Mouse (Mus musculus) gastrocnemius, postnatal 25 days (tissue): ENCODE results near the gene Inpp5a. TPM values are rescaled to one million over a fixed set of nuclear protein-coding genes. Genes with fewer than 3 reads are reported as not detected.
"Not testable (repeated sequence)": the region's sequence is repeated elsewhere in the genome, so short reads cannot be mapped to it uniquely, and the experiment has no call there.

Experiments
- DNase-seq: peaks from one replicate; pipeline ENCODE4 v3.0.0; 2022
- total RNA-seq, 2 experiments: library from RNA; stranded (reverse); gene quantifications; 1 replicate in 1 of 2; 2 replicates in 1 of 2; pipeline ENCODE4 v1.2.3; 2021

Inpp5a gene
- total RNA-seq, 2 experiments from 2014 or later: 59.6 to 69.6 TPM

DNA sequence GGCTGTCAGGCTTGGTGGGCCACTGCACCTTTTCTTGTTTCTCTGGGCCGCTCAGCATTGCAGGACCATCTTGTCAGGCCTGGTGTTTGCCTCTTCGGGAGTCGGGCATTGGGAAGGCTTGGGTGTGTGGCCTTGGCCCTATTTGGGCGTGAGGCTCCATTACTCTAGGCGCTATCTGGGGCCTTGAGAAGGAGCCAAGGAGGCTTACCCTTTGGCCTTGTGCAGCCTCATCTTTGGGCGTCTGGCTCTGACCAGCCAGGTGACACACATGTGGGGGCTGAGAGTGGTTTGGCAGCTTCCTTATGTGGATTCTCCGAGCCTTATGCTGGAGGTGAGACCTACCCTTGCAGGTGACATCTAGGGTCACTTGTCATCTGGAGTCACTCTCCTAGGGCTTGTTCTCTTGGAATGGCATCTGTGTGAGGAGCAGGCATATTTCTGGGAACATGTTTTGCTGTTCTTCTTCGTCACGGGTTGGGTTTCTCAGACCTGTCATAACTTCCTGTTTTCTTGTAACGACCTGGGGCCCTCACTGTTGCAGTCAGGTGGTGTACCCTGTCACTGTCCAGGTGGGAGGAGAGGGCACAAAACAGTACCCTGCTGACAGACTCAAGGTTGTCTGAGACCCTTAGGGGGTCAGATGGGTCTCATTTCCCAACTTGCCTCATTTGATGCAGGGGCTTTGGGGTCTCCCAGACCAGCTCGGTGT, 11.2 kb downstream of the Inpp5a start:
- no peak for DNase-seq

DNA sequence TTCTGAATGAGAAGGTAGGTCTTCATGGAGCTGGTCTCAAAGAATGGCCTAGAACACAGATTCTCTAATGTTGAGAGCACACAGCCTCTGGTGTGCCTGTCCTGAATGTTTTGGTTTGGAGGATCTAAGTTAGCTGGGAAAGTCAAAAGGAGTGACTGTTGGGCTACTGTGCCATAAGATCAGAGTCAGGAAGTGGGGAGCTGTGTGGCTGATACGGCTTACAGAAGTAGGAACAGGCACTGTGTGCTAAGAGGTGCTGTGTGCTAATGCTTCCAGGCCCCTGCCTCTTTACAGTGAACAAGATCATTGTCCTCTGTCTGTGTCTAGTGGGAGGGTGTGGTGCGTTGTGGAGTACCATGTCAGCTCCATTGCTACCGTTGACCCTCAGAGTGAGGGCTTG, 12.0 kb downstream of the Inpp5a start:
- no peak for DNase-seq

DNA sequence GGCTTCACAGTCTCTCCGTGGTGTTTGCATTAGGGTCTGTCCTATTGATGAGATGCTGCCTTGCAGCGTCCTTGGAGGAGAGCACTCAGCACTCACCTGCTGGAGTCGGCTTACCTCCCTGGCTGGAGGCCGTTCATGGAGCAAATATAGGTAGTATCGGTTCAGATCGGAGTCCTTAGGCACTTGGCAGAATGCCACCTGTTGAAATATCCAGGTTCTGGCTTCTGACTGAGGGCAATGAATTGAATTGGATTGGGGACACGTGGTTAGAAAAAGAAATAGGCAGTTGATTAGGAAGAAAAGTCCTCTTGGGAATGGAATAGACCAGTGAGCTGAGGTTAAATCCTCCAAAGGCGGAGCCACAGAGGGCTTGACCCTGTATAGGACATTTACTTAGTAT, 12.9 kb downstream of the Inpp5a start:
- DNase-seq: no peak

DNA sequence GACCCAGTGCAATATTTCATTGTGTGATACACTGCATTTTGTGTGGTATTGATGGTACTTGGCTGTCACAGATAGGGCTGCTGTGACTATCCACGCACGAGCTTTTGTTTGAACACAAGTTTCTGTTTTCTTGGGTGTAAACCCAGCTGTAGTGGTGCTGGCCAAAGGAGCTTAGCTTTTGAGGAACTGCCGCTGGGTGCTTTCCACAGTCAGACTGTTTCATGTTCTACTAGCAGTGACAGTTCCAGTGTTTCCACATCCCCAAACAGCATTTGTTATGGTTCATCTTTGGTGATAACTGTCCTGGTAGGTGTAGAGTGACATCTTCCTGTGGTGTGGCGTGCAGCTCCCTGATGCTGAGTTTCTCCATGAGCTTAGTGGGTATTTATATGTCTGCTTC, 13.8 kb downstream of the Inpp5a start:
- no peak for DNase-seq

DNA sequence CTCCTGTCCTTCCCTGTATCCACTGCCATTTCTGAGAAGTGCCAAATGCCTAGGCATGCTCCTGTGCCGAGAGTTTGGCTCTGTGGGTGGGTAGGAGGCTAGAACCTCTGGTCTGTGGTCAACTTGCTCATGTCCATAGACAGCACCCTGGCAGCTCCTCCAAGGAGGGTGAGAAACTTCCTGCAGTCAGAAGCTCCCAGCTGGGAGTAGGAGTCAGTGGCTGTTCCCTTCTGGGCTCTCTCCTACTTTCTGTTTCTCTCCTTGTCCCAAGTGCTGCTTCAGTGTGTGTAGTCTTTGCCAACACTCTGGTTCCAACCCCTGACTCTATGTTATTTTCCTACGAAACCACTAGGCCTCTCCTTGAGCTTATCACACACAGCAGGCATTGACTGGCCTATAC, 17.7 kb downstream of the Inpp5a start:
- DNase-seq: no peak

DNA sequence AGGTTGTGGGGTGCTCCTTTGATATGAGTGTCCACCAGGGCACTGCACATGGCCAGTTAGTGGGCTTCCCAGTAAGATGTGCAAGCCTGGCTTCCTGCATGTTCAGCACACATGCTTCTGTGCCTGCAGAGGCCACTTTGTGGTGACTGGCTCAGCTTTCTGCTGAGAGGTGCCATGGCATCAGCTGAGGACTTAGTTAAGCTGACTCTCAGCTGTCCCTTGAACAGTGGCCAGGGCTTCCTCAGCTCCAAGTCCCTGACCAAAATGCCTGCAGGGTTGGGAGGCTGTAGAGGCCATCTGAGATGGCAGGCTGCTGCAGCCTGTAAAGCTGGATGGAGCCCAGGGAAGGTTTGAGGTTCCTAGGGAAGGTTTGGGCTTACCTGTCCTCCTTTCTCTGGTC, 19.1 kb downstream of the Inpp5a start:
- peak; percentile 42 for DNase-seq

DNA sequence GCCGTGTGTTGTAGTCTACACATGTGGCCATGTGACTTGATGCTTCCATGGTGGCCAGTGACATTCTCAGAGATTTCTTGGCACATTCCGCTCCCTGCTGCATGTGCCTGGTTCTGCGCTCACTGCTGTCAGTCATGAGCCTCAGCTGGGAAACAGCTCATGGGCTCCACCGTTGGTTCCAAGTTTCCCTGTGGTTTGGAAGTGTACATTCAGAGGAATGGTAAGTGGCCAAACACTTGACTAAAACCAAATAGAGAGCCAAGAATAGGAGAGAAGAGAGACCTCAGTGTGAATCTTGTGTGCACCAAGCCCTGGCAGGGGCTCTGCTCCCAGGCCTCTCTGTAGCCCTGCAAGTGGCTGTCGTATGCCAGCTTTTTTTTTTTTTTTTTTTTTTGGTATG, 21.0 kb downstream of the Inpp5a start:
- DNase-seq: no peak

DNA sequence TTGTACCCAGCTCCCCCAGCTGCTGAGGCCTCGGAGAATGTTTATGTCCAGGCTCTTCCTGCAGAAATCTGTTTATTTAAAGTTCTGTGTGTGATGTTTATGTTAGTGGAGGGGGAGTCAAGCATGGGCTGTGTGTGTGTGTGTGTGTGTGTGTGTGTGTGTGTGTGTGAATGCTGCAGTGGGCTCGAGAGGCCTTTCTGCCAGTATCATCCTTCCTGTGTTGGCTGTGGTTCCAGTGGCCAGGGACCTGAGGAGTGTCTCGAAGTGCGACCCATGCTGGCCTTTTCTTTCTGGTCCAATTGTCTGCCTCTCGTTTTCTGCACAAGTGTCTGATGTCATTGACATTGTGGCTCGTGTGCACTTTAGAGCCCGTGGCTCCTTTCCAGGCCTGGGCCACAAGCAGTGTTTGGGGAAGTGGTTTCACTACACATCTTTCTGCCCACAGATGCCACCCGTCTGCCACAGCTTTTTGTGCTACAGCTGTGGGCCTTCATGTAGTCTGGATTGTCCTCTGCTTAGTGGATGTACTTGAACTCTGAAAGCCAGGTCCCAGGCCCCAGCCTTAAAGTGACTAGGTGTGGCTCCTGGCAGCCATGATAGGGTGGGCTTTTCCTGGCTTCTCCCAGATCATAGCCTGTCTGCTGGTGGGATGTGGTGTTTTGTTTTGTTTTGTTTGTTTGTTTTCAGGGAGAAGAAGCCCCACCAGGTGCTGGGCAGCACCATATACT, 23.5 kb downstream of the Inpp5a start:
- DNase-seq: no peak

DNA sequence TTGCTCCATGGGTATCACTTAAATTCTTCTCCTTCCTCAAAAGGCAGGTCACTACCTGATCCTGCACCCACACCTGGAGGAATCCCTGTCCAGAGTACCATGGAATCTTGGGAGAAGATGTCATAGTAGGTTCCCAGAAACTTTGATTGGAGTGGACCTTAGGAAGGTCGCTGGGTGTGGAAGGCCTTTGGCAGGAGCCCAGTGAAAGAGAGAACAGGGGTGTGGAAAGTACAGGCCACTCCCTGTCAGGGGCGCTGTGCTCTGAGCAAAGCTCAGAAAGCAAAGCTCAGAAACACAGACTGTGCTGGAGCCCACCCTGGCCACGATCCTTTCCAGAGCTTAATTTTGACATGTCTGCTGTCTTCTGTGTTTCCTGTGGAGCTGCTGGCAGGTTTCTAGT, 24.5 kb downstream of the Inpp5a start:
- no peak for DNase-seq

DNA sequence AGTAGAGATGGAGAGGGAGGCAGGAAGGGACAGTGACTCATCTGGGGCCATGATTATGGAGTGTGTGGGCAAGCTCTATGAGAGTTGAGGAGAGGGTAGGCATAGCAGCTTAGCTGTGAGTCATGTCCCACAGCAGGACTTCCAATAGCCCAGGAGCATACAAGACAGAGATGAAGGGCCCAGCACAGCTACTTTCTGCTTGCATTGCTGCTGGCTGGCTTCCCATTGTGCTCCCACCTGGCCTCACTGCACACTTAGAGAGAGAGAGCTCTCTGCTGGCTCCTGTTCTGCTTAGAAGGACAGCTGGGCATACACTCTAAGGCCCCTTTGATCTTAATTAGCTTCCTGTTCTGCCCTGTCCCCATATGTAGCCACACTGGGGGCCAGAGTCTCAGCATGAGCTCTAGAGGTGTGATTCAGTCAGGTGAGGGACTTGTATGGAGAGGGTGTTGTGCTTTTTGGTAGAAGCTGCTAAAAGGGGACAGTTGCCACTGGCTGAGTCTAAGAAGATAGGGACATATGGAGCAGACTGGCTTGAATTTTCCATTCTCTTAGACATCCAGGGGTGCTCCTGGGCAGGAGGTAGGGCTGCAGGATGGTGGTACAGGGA, 26.8 kb downstream of the Inpp5a start:
- DNase-seq: no peak

DNA sequence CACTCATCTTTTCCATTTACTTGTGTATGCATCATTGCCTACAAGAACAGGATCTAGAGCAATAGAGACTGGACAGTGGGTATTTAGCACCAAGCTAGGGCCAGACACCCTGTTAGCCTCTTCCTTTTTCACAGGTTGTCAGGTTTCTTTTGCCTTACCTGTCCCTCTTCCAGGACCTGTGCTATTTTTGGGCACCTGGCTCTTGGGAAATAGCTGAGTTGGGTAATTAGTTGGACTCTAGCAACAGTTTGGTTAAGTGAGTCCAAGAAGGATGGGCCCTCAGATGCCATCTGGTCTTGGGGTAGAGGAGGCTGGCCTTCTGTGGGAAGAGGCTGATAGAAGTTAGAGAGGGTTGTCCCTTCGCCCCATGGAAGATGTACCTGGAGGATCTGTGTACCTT, 29.5 kb downstream of the Inpp5a start:
- no peak for DNase-seq

DNA sequence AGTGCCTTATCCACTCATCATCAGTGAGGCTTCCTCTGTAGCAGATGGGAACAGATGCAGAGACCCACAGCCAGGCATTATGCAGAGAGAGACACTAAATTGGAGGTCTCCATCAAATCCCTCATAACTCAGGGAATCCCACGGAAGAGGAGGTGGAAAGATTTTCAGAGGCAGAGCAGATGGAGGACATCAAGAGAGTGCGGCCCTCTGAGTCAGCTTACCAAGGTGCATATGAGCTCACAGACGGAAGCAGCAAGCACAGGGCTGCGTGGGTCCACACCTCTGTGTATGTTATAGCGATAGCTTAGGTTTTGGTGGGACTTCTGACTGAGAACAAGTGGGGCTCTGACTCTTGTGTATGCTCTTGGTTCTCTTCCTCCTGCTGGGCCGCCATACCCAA, 33.9 kb downstream of the Inpp5a start:
- no peak for DNase-seq

DNA sequence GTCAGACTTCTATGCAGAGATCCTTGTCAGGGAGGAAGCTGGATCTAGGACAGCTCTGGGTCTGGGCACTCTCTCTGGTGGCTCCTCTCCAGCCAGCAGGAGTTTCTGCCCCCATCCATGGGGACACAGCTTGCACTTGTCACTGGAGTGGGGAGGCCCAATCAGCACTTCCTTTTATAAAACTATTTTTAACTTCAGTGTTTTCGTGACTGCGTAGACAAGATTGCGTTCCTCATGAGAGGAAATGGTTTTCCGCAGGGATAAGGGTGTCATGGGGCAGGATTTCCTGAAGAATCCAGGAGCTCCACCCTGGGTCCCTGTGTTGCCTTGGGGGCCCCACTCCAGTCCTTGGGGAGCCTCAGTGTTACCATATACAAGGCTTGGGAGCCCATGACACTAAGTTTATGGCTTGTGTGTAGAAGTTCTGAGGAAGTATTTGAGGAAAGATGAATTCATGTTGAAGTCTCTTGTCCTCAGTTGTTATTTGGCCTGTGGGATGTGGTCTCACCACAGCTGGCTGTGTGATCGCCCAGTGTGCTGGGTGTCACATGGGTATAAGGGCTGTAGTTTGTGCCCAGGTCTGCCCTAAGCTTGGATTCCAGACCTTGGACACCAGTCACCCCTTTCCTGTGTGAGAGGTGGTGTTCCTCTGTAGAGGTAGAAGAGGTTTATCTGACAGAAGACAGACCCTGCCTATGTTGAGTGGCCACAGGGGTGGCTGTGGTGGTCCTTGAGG, 45.4 kb downstream of the Inpp5a start:
- DNase-seq: peak; percentile 54

DNA sequence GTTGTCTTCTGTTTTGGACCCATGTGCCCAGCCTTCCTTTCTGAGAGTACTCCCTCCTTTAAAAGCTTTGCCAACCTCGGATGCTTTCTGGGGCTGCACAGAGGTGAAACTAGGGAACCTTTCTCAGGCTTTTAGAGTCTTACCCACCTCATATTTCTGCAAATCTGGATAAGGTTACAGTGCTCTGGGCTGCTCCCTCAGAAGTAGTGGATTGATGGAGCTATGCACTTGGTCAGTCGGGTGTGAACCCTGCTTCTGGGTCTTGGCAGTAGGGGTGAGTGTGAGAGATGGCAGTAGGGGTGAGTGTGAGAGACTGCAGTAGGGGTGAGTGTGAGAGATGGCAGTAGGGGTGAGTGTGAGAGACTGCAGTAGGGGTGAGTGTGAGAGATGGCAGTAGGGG, 46.0 kb downstream of the Inpp5a start:
- not testable (repeated sequence) for DNase-seq

DNA sequence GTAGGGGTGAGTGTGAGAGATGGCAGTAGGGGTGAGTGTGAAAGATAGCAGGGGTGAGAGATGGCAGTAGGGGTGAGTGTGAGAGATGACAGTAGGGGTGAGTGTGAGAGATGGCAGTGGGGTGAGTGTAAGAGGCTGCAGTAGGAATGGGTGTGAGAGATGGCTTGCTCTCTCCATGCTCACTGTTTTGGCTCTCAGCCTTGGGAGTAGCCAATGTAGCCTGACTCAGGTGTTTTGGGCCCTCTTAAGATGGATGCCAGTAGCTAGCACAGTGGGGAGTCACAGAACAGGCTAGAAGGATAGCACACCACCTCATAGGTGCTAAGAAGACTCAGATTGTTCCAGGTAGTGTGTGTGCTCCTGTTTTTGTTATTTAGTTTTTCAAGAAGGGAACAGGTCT, 46.8 kb downstream of the Inpp5a start:
- DNase-seq: no peak

DNA sequence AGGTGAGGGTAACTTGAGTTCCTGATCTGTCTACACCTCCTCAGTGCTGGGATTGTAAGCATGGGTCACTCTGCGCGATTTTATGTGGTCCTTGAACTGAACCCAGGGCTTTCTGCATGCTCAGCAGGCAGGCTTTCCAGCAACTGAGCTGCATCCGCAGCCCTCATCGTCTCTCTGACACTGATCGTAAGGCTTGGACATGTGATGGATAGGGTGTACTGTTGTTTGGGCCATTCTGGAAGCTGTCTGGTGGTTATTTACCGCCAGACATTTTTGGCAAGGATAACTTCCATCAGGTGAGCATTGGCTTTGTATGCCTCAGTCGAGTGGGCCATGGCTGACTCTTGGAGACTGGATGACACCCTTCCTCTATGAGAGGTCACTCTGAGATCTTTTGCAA, 48.0 kb downstream of the Inpp5a start:
- DNase-seq: no peak

DNA sequence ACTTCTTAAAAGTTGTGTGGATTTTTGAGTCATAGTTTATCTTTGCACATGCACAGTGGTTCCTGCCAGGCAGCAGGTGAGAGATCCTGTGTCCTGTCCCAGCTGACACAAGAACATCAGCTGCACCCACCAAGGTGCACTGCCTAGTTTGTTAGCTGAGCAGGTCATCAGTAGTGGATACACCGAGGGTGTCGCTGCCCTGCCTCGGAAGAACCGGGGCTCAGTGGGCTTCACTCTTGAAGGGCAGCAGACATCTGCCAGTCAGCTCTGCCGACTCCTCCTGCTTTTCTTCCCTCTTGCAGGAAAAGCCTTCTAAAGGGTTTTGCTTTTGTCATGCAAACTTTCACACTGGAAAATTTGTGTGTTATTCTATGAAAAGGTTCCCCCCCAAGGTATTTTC, 48.6 kb downstream of the Inpp5a start:
- no peak for DNase-seq

DNA sequence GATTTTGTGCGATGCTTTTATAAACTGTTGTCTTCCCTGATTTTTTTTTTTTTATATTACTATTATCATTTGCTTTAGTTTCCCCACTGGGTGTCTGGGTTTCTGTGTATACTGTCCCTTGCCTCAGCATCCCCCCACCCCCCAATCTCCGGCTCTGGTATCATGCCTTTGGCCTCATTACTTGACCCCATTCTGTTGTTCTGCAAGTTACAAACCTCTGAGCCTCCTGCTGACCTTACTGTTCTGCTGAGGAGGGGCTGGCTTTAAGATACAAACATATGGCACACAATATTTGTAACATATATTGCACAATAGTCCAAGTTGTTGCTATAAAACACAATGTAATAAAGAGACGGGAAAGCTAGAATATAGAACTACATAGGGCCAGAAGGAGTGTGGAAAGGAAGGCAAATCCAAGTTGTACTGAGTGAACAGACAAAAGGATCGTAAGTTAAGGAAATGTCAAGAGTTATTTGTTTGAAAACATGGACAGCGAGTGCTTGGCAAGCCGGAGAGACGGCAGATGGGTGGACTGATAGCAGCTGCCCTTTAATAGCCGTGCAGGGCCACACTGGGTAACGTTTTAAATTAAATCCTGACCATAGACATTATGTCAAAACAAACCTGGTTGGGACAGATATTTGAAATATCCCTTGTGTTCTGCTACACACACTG, 49.2 kb downstream of the Inpp5a start:
- no peak for DNase-seq

DNA sequence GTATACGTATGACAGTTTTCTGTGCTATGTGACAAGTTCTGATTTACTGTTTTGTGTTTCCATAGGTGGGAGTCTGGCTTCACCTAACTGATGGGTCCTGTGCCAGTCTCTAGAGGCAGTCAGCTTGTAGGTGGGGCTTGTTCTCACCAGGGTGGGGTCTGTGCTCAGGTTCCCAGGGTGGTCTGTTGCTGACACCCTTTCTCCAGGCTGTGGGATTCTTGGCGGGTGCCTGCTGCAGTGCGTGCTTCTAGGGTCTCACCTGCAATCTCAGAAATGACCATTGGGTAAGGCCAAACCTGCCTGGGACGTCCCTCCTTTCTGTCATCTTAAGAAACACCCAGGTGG, 49.7 kb downstream of the Inpp5a start:
- DNase-seq: no peak

DNA sequence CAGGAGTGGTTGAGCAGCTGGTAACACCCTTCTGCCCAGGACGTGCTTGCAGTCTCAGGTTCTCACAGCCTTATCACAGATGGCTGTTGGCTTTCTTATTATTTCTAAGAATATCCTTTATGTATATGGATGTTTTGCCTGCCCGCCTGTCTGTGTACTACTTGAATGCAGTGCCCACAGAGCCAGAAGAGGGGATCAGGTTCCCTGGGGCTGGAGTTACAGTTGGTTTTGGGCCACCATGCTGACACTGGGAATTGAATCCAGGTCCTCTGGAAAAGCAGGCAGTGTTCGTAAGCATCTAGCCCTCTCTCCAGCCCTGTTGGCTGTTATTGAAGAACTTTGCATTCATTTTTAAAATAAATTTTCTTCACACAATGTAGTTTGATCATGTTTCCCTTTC, 50.1 kb downstream of the Inpp5a start:
- peak; percentile 22 for DNase-seq

DNA sequence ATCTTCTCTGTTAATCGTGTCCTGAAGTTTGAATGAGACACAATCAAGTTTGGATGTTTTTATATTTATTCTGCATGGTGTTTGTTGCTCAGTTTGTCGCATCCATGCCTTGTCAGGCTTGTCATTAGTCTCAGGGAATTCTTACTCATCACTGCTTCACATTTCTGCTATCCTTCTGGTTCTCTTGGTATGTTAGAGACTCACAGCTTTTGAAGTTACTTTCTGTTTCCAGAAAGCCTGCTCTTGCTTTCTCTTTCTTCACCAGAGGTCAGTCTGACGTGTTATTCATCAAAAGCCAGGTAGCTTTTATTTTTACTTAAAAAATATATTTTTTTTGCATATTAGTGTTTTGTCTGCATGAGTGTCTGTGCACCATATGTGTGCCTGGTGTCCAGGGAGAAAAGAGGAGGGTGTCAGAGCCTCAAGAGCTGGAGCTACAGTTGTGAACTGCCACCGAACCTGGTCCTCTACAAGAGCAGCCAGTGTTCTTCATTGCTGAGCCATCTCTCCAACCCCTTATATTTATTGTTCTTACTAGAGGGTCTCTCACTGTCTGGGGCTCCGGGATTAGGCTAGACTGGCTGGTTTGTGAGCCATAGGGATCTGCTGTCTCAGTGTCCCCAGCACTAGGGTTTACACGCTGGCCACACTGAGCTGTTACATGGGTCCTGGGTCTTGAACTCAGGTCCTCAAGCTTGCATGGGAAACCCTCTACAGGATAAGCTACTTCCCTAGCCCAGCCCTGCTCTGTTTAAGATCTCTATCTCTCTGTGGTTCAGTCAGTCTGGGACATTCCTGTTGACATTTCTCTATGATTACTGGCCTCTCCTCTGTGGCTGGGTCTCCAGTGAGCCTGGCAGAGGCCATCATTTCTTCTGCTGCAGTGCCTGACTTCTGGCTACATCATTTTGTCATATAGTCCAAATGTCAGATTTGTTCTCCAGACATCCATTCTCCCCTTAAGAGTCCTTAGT, 51.3 kb downstream of the Inpp5a start:
- DNase-seq: no peak
